Mouse (Mus musculus) central nervous system, embryonic 11.5 days (tissue): ENCODE measurements around the gene Gabpb2. TPM values are rescaled to one million over a fixed set of nuclear protein-coding genes. Genes with fewer than 3 reads are reported as not detected.

ENCODE experiments used
- polyA plus RNA-seq: library from polyadenylated mRNA; depleted of rRNA; stranded (reverse); fragments of >200 nt; gene quantifications from 2 replicates; pipeline ENCODE4 v1.2.3, GENCODE M21; 2012; rRNA removed

Gene Gabpb2
- polyA plus RNA-seq, result 28.3 and 30.4 TPM in 2 replicates

GRCm38 (mm10) chr3:95217255-95218134 lies at the start of gene Gabpb2:
Gene Gabpb2, minus strand, starts transcription at chr3:95217916.

GRCm38 (mm10) chr3:95250783-95251424 lies 33.2 kb upstream of the Gabpb2 start, which contains the start of gene Bnipl:
Gene Bnipl, minus strand, starts transcription at chr3:95251193.

DNA sequence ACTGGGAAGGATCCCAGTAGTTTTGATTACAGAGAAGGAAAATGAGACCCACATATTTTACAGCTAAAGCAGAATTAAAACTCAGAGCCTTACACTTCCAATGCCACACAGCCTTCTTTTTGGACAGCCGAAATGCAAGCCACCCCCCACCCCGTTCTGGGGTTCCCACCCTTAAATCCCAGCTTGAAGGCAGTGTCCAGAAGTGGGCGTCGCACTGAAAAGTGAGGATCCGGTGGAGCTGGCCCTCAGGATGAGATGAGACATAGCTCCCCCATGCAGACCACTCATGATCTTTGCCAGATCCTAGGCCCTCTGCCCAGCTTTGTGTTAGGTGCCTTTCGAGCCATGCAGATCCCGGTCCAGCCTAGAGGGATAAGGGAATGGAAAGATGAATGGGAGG lies 23.8 kb upstream of the Gabpb2 start, which contains the start of gene Gm128:
Gene Gm128, minus strand, starts transcription at position 101 of the 400 bp plus-strand sequence.

DNA sequence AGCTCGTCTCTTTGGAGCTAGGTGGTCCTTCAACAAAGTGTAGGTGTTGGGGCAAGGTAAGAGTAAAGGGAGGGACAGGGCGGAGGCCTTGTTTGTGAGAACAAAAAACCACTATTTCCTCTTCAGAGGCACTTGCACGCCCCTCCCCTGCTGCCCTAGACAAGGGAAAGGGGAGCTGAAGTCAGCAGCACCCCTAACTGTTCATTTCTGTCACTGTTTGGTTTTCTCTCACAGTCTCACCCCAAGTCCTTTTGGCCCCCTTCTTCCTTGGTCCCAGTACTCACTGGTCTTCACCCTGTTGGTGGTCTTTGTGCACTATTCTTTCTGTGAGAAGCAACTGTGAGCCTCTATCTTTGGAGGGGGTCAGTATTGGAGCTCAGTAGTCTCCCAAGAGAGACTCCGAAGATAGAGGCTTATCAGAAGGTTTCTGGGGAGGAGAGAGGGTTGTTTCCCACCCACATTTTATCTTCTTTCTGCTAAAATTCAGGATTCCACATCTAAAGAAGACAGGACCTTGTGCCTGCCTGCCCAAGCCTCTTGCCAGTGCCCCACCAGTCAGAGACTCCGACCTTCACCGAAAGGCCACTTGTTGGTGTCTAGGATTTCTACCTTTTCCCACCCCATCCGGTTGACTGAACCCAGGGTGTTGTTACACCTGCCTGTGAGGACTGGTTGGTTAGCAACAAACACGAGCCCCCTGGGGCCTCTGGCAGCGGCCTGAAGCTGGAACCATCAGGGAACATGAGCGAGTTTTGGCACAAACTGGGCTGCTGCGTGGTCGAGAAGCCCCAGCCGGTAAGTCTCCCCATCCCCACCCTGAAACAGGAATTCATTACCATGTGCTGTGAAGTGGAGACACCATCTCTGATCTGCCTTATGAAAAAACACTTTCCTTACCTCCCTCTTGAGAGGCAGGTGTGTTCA lies 13.8 kb upstream of the Gabpb2 start, which contains the start of gene Mllt11:
Gene Mllt11, minus strand, starts transcription at position 874 of the 924 bp plus-strand sequence.

DNA sequence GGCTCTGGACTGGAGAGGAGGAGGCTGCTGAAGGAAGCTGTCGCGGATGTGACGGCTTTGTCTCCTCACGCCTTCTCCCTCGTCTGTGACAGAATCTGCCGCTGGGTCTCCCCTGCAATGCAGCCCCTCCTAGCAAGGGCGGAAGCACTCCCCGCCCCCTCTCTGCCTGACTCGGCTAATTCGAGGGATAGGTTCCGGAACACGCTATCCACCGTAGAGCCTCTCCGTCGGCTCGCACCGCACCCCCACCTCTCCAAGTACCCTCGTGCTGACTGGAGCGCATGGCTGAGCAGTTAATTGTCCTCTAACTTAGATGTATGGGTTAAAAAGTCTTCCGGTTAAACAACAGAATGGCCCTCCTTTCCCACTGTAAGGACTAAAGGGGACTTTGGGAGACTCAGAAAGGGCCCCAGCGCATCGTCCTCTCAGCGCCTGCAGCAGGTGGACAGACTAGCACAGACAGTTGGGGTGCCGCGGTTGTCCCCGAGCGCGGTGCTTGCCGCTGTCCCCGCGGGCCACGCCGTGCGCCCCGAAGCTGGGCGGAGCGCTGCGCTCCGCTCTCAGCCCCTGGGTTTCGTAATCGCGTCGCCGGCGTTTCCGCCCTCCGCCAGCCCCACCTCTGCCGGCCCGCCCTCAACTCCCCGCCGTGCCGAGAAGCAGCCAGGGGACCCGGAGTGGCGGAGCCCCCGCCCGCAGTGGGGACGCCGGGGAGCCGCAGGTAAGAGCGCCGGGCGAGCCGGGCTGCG lies 10.6 kb upstream of the Gabpb2 start, which contains the start of gene Cdc42se1:
Gene Cdc42se1, plus strand, starts transcription at position 585 of the 746 bp plus-strand sequence.

GRCm38 (mm10) chr3:95159987-95160963 lies 57.4 kb downstream of the Gabpb2 start, which contains the start of gene Sema6c:
Gene Sema6c, plus strand, starts transcription at chr3:95160457.

GRCm38 (mm10) chr3:95141952-95142616 lies 75.6 kb downstream of the Gabpb2 start, which contains the start of gene Tnfaip8l2:
Gene Tnfaip8l2, minus strand, starts transcription at chr3:95142360.

GRCm38 (mm10) chr3:95133680-95134101 lies 84.0 kb downstream of the Gabpb2 start, which contains the start of the genes Scnm1 and Lysmd1:
Gene Scnm1, minus strand, starts transcription at chr3:95134011.
Gene Lysmd1, plus strand, starts transcription at chr3:95134088.

Other genes with a start within 250 kb of the Gabpb2 start
- 23.2 and 47.1 TPM in 2 replicates for gene Pi4kb, start 243.2 kb downstream of the Gabpb2 start, polyA plus RNA-seq
- gene Zfp687, start 202.5 kb downstream of the Gabpb2 start, polyA plus RNA-seq, result 29.7 and 31.1 TPM in 2 replicates
- 271 and 275 TPM in 2 replicates for gene Psmd4, start 175.3 kb downstream of the Gabpb2 start, polyA plus RNA-seq
- gene Pip5k1a, start 111.0 kb downstream of the Gabpb2 start, polyA plus RNA-seq, result 33.8 and 81.9 TPM in 2 replicates
- 193 and 212 TPM in 2 replicates for gene Vps72, start 106.9 kb downstream of the Gabpb2 start, polyA plus RNA-seq
- 1.0 and 2.2 TPM in 2 replicates for gene Tmod4, start 93.4 kb downstream of the Gabpb2 start, polyA plus RNA-seq
- 115 and 209 TPM in 2 replicates for gene Scnm1, start 83.9 kb downstream of the Gabpb2 start, polyA plus RNA-seq
- 11.6 and 14.4 TPM in 2 replicates for gene Lysmd1, start 83.8 kb downstream of the Gabpb2 start, polyA plus RNA-seq
- 1.4 and 1.6 TPM in 2 replicates for gene Tnfaip8l2, start 75.6 kb downstream of the Gabpb2 start, polyA plus RNA-seq
- gene Sema6c, start 57.5 kb downstream of the Gabpb2 start, polyA plus RNA-seq, result 64.4 and 77.1 TPM in 2 replicates
- gene Cdc42se1, start 10.8 kb upstream of the Gabpb2 start, polyA plus RNA-seq, result 62.7 and 103 TPM in 2 replicates
- 134 and 151 TPM in 2 replicates for gene Mllt11, start 14.3 kb upstream of the Gabpb2 start, polyA plus RNA-seq
- gene Gm128, start 23.7 kb upstream of the Gabpb2 start, polyA plus RNA-seq, result 0.22 and 0.53 TPM in 2 replicates
- 0.80 and 1.3 TPM in 2 replicates for gene Bnipl, start 33.3 kb upstream of the Gabpb2 start, polyA plus RNA-seq
- gene Mindy1, start 63.4 kb upstream of the Gabpb2 start, polyA plus RNA-seq, result 30.3 and 35.1 TPM in 2 replicates
- gene Prune1, start 64.2 kb upstream of the Gabpb2 start, polyA plus RNA-seq, result 24.0 and 29.2 TPM in 2 replicates
- gene Anxa9, start 89.3 kb upstream of the Gabpb2 start, polyA plus RNA-seq, result 2.6 and 2.8 TPM in 2 replicates
- 69.3 and 111 TPM in 2 replicates for gene Cers2, start 96.9 kb upstream of the Gabpb2 start, polyA plus RNA-seq
- 62.2 and 65.8 TPM in 2 replicates for gene Setdb1, start 139.3 kb upstream of the Gabpb2 start, polyA plus RNA-seq
- not detected in 2 replicates for gene 4930558C23Rik, start 184.9 kb upstream of the Gabpb2 start, polyA plus RNA-seq
- 30.4 and 39.4 TPM in 2 replicates for gene Arnt, start 216.5 kb upstream of the Gabpb2 start, polyA plus RNA-seq